Mouse (Mus musculus) intestine, postnatal 0 days (tissue): ENCODE data around the gene Srsf9. TPM values are rescaled to one million over a fixed set of nuclear protein-coding genes. Genes with fewer than 3 reads are reported as not detected.
A peak's percentile ranks its signal among the peaks of the same experiment; 100 is the strongest.

Experiments used
- ATAC-seq: fragments of 200-750 bp; cut with Nextera tagmentation; 2 replicates; pipeline ENCODE4 v1.8.0; 2017; ENCODE audit warnings: mild to moderate bottlenecking, moderate TSS enrichment, moderate library complexity
- H3K27ac ChIP-seq: fragments of 300-500 bp; sonication (generic); 2 replicates; pipeline ENCODE4 v1.5.1; 2014; ENCODE audit warnings: mild to moderate bottlenecking, low read depth, low read length, moderate library complexity
- H3K27me3 ChIP-seq: fragments of 300-500 bp; sonication (generic); replicated peaks from 2 replicates; pipeline ENCODE4 v1.6.1; 2014; ENCODE audit warnings: low read length, mixed read lengths; ENCODE audit not compliant: control insufficient read depth, insufficient read depth
- H3K36me3 ChIP-seq: fragments of 300-500 bp; sonication (generic); 2 replicates; pipeline ENCODE4 v1.6.1; 2014; ENCODE audit warnings: mild to moderate bottlenecking, moderate library complexity; ENCODE audit not compliant: control insufficient read depth, insufficient read depth
- H3K4me1 ChIP-seq: fragments of 300-500 bp; sonication (generic); replicated peaks from 2 replicates; pipeline ENCODE4 v1.6.1; 2014; ENCODE audit warnings: antibody characterized with exemption, low read length, mixed read lengths; ENCODE audit not compliant: control insufficient read depth, insufficient read depth
- H3K4me2 ChIP-seq: fragments of 300-500 bp; sonication (generic); replicated peaks from 2 replicates; pipeline ENCODE4 v1.6.1; 2014; ENCODE audit warnings: low read depth, mild to moderate bottlenecking, moderate library complexity
- H3K4me3 ChIP-seq: fragments of 300-500 bp; sonication (generic); 2 replicates; pipeline ENCODE4 v1.5.1; 2014; ENCODE audit warnings: low read depth, low read length
- H3K9ac ChIP-seq: fragments of 300-500 bp; sonication (generic); 2 replicates; pipeline ENCODE4 v1.6.1; 2014; ENCODE audit warnings: mild to moderate bottlenecking, low read depth, low read length
- H3K9me3 ChIP-seq: fragments of 300-500 bp; sonication (generic); 2 replicates; pipeline ENCODE4 v1.6.1; 2016; ENCODE audit warnings: mixed run types; ENCODE audit not compliant: control insufficient read depth
- CTCF ChIP-seq: sonication (generic); IDR thresholded peaks from 2 replicates; pipeline ENCODE4 v1.5.1; 2016; ENCODE audit warnings: low read depth, mild to moderate bottlenecking, control low read depth, antibody characterized with exemption, moderate library complexity
- WGBS: fragments of 180-500 bp; shearing (Covaris S2); extraction: QIAGEN DNeasy Blood & Tissue Kit; methylation state at CpG from one replicate; pipeline ENCODE4 v1.1.7; 2014; 5-methylcytosine and 5-hydroxymethylcytosine counted together
- polyA plus RNA-seq: library from polyadenylated mRNA; unstranded; fragments of >200 nt; fragmentation: Nextera tagmentation; extraction: Ambion mirVana; gene quantifications from 2 replicates; pipeline ENCODE4 v1.2.1, GENCODE M21; 2015

Gene Srsf9
- polyA plus RNA-seq, 1 experiment from 2014 or later: 105 TPM

DNA sequence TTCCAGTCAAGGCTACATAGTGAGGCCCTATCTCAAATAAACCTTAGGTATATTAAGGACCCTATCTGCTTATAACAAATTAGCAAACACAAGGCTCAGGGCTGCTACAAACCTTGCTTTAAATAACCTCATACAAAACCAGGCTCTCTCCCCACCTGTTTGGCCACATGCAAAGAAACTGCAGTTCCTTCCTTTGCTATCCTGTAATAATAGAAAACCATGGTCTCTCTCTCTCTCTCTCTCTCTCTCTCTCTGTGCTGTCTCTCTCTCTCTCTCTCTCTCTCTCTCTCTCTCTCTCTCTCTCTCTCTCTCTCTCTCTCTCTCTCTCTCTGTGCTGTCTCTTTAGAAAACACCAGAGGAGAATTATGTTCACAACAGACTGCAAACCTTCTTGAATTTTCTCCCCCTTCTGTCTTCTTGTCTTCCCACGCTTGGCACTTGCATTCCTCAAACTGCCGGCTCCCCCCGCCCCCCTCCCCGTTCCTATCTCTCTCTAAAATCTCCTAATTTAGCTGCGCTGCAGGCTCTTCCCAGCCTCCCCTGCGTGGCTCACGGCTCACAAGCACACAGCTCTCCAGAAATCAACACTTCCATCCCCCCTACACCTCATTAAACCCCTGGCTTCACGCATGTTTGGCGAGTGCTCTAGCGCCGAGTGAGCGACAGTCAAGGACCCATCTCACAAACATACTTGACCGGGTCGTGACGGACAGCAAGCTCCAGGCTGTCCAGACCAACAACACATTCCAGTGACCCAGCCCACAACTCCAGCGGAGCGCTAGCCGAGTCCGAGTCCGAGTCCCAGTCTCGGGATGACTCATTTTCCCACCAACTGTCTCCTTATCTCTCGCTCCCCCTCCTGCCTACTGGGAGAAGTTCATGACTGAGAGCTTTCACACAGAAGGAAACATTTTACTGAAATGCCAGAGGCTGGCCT, 7.7 kb upstream of the Srsf9 start:
- H3K4me3 ChIP-seq: peak overlapping the region; percentile 23
- no peaks in the 10 kb centered on the region for H3K27me3 ChIP-seq
- peak overlapping the region; percentile 67 for H3K4me2 ChIP-seq
- no peaks in the 10 kb centered on the region for H3K36me3 ChIP-seq
- H3K27ac ChIP-seq: peak overlapping the region; percentile 16; the same call in 1 of the 2 replicates
- ATAC-seq: peak; percentile 76
- 0 out of 2 replicates have a peak, but pooled peaks cover 4% of the 10 kb centered on the region for H3K4me1 ChIP-seq
- no peak overlapping the region for H3K9ac ChIP-seq
- peak; percentile 85 for TF ChIP-seq CTCF
- 4% methylated on average over 21 of the region's 22 CpGs for WGBS
- H3K9me3 ChIP-seq: no peaks in the 10 kb centered on the region

DNA sequence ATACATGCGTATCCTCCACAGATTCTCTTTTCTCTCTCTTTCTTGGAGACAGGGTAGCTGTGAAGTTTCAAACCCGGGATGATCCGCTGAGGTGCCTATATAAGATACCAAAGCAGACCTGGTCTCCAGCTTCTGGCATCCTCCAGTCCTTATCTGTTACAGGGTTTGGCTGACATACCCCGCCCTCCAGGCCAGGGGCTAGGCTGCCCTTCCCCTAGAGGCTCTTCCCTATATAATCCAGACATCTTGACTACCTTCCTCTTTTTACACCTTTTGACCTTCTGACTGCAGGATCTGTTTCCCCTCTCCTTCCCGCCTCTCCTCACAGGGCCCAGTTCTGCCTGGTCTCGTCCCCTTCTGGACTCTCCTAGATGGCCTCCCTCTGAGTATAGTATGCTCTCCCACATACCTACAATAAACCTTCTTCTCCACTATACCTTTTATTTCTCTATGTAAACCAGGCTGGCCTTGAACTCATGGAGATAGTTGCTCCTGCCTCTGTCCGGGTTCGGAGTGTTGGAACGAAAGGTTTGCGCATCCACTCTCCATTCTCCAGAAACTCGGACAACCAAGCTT, 633 bp upstream of the Srsf9 start:
- TF ChIP-seq CTCF: no peak
- 17% methylated on average over 11 of the region's 11 CpGs for WGBS

DNA sequence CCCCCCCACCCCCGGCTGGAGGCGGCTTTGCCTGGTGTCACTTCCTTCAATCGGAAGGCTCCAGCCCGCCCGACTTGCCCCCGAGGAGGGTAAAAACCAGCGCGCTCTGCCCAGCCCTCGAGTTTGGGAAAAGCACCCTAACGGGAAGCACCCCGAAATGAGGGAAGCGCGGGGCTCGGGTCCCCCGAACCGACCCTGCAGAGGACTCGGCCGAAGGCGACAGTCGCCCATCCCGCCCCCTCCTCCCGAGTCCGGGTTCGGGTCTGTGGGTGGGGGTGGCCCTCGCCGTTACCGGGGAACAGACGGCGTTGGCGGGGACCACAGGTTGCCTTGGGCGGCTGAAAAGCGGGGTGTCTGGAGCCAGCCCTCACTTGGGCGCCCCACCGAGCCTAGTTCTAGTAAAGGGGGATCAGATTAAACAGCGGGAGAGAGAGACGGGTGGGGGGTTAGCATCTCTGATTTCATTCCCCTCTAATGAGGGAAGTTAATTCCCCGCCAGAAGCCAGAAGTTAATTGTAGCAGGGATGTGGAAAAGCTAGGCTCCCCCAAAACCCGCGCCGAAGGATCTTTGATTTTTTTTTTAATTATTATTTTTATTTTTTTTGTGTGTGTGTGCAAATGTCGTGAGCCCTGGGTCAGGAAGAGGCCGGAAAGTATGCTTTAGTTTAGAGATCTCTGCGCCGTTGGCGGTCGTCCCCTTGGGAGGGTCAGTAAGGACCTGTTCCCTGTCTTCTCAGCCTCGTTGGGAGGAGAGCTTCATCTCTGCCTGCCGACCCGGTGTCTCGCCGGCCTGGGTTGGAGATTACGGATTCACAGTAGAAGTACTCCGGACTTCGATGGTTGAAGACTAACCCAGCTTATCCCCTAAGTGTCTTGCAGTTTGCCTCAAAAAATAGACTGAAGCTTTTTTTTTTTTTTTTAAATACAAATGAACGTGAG, 902 bp downstream of the Srsf9 start:
- H3K9ac ChIP-seq: peak overlapping the region; percentile 82
- no peaks in the 10 kb centered on the region for H3K9me3 ChIP-seq
- H3K27ac ChIP-seq: peak overlapping the region; percentile 72; the same call in 1 of the 2 replicates
- H3K4me2 ChIP-seq: peak overlapping the region; percentile 94
- H3K27me3 ChIP-seq: no peaks in the 10 kb centered on the region
- TF ChIP-seq CTCF: no peak
- WGBS: 1% methylated on average over 54 of the region's 55 CpGs
- 0 out of 2 replicates have a peak, but pooled peaks have one; percentile 10 for ATAC-seq
- peak overlapping the region; percentile 65 for H3K4me3 ChIP-seq
- H3K36me3 ChIP-seq: peaks cover 23% of the 10 kb centered on the region
- 0 out of 2 replicates have a peak, but pooled peaks cover 4% of the 10 kb centered on the region for H3K4me1 ChIP-seq

More for the DNA sequence above, 633 bp upstream of the Srsf9 start:
- ATAC-seq: peak; percentile 38
- Histone ChIP-seq H3K4me2 (peak overlapping the region; percentile 94), H3K4me1 (0 out of 2 replicates have a peak, but pooled peaks cover 4% of the 10 kb centered on the region), H3K4me3 (peak overlapping the region; percentile 65), H3K9ac (peak overlapping the region; percentile 82), H3K36me3 (peaks cover 9% of the 10 kb centered on the region), H3K27me3 (no peaks in the 10 kb centered on the region), H3K9me3 (no peaks in the 10 kb centered on the region), H3K27ac (peak overlapping the region; percentile 72)

DNA sequence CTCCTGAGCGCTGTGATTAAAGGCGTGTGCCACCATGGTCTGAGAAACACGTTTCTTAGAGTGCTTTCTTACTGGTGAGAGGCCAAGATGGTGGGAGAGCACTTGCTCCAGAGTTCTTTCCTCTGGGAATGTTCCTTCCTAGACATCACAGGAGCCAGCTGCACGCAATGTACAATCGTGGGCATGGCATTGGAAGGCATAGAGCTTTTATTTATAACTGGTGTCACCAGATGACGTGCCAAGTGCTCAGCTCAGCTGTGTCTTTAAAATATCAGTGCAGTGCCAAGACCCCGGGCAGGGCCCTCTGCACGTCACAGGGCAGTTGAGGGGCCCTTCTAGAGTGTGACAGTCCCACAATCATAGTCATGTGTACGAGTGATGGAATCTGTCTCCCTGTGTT, 4.0 kb downstream of the Srsf9 start:
- TF ChIP-seq CTCF: no peak
- Histone ChIP-seq H3K9ac (no peak overlapping the region), H3K4me2 (no peak overlapping the region), H3K27me3 (no peaks in the 10 kb centered on the region), H3K36me3 (peaks cover 50% of the 10 kb centered on the region), H3K9me3 (no peaks in the 10 kb centered on the region), H3K4me1 (0 out of 2 replicates have a peak, but pooled peaks cover 4% of the 10 kb centered on the region), H3K27ac (no peak overlapping the region), H3K4me3 (no peak overlapping the region)
- 81% methylated on average over 9 of the region's 9 CpGs for WGBS
- no peak for ATAC-seq

DNA sequence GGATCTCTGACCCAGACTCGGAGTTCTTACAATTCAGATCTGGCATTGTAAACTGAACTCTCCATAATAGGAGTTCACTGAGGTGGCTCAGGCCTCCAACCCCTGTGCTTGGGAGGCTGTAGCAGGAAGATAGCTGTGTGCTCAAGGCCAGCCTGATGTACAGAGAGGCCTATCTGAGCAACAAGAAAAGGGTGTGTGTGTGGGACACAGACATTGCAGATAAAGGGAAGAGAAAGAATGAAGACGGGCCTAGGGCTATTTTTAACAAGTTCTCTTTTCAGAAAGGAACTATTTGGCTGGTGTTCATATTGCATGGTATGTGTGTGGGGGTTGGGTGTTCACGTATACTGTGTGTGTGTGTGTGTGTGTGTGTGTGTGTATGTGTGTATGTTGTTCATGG, 6.6 kb downstream of the Srsf9 start:
- Histone ChIP-seq H3K9ac (no peak overlapping the region), H3K27me3 (no peaks in the 10 kb centered on the region), H3K9me3 (no peaks in the 10 kb centered on the region), H3K36me3 (peaks cover 53% of the 10 kb centered on the region), H3K4me3 (no peak overlapping the region), H3K27ac (no peak overlapping the region), H3K4me2 (no peak overlapping the region), H3K4me1 (no peaks in the 10 kb centered on the region)
- no peak for TF ChIP-seq CTCF
- ATAC-seq: no peak
- 68% methylated on average over 3 of the region's 3 CpGs for WGBS
